Mouse (Mus musculus): ENCODE results near the gene Cdkn1b. TPM values are rescaled to one million over a fixed set of nuclear protein-coding genes. Genes with fewer than 3 reads are reported as not detected.

Cdkn1b gene
- polyA plus RNA-seq (2012; ENCODE audit: insufficient read depth, insufficient read length, missing spikeins) = 84.8 and 88.6 TPM in 2 replicates

DNA sequence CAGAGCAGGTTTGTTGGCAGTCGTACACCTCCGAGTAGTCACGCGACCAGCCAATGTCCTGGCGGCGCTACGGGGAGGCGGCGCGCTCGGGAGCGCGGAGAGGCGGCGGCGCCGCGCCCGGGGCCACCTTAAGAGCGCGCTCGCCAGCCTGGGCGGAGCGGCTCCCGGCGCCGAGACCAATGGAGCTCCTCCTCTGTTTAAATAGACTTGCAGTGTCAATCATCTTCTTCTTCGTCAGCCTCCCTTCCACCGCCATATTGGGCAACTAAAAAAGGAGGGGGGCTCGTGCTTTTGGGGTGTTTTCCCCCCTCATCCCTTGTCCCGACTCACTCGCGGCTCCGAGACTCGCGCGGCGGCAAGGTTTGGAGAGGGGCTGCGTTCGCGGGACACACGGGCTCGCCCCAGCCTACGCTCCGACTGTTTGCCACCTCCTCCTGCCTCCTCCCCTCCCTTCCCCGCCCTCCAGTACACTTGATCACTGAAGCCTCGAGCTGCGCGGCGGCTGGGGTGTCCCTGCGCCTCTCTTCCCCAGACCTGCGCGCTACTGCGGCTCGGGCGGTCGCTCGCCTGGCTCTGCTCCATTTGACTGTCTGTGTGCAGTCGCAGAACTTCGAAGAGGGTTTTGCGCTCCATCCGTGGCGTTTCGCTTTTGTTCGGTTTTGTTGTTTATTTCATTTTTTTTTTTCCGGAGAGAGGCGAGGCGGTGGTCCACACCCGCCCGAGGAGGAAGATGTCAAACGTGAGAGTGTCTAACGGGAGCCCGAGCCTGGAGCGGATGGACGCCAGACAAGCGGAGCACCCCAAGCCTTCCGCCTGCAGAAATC lies at the start of gene Cdkn1b:
Cdkn1b (plus strand) TSS at position 212 of the 824 bp plus-strand sequence.
- TF ChIP-seq POLR2A (IDR thresholded peaks at IDR 0.05; ENCODE audit: borderline replicate concordance, low read depth, low read length) (peak; percentile 57; the same call in 1 of the 2 replicates), CTCF (IDR thresholded peaks at IDR 0.05; ENCODE audit: low read depth, low read length) (0 out of 2 replicates have a peak, but pooled peaks have one; percentile 5)
- peak within 1 kb of the TSS; percentile 96 for H3K4me3 ChIP-seq (ENCODE audit: insufficient read depth, low read length)
- peak within 1 kb of the TSS; percentile 95 for H3K27ac ChIP-seq (ENCODE audit: insufficient read depth, low read depth, low read length)
- H3K4me1 ChIP-seq (ENCODE audit: control insufficient read depth, insufficient read depth, low read length) = peaks cover 6% of the 10 kb centered on the region

DNA sequence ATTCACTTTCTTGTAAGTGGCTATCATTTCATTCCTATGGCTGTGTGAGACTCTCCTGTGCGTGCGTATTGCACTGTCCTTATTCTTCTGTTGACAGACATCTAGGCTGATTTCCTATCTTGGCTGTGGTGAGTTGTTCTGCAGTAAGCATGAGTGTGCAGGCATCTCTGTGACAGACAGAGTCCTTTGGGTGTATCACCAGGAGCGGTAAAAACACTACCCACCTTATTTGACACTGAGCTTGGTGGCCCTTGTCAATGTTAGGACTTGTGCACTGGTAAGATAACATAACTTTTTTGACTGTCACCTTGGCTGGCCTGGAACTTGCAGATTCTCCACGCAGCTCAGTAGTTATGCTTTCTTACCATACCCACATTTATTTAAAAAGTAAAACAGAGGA lies 49.3 kb upstream of the Cdkn1b start:
- TF ChIP-seq CTCF (IDR thresholded peaks at IDR 0.05; ENCODE audit: low read depth, low read length) (no peak), POLR2A (IDR thresholded peaks at IDR 0.05; ENCODE audit: borderline replicate concordance, low read depth, low read length) (no peak)
- no peak overlapping the region for H3K27ac ChIP-seq (ENCODE audit: insufficient read depth, low read depth, low read length)
- H3K4me3 ChIP-seq (ENCODE audit: insufficient read depth, low read length) = no peak overlapping the region
- H3K4me1 ChIP-seq (ENCODE audit: control insufficient read depth, insufficient read depth, low read length) = no peaks in the 10 kb centered on the region

DNA sequence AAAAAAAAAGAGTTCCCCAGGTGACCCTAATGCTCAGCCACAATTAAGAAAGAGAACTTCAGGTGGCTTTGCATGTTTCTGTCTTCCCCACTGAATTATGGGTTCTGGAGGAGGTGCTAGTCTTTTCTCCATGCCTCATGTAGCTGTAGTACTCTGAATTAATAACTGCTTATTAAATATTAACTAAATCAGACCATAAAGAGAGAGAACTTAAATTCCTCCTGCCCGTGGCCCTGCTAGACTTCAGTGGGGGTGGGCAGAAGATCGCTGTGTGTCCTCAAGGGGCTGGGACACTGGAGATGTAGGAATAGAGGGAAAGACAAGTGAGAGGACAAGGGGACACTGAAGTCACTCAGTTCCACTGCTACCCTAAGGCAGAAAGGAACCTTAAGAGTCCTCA lies 48.0 kb upstream of the Cdkn1b start:
- H3K4me3 ChIP-seq (ENCODE audit: insufficient read depth, low read length) = no peak overlapping the region
- H3K27ac ChIP-seq (ENCODE audit: insufficient read depth, low read depth, low read length) = no peak overlapping the region
- TF ChIP-seq CTCF (IDR thresholded peaks at IDR 0.05; ENCODE audit: low read depth, low read length) (no peak), POLR2A (IDR thresholded peaks at IDR 0.05; ENCODE audit: borderline replicate concordance, low read depth, low read length) (no peak)
- H3K4me1 ChIP-seq (ENCODE audit: control insufficient read depth, insufficient read depth, low read length) = no peaks in the 10 kb centered on the region

DNA sequence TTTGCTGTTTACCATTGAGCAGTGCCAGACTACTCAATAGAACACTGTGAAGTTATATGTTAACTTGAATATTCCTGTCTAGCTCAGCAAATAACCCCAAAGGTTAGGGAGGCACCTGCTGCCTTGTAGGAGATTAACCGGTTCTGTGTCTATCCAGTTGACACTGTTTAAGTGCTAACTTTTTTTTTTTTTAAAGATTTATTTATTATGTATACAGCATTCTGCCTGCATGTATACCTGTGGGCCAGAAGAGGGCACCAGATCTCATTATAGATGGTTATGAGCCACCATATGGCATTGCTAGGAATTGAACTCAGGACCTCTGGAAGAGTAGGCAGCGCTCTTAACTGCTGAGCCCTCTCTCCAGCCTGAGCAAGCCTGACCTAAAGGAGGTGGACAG lies 47.2 kb upstream of the Cdkn1b start:
- Histone ChIP-seq H3K4me3 (ENCODE audit: insufficient read depth, low read length) (no peak overlapping the region), H3K27ac (ENCODE audit: insufficient read depth, low read depth, low read length) (no peak overlapping the region), H3K4me1 (ENCODE audit: control insufficient read depth, insufficient read depth, low read length) (no peaks in the 10 kb centered on the region)
- TF ChIP-seq POLR2A (IDR thresholded peaks at IDR 0.05; ENCODE audit: borderline replicate concordance, low read depth, low read length) (no peak), CTCF (IDR thresholded peaks at IDR 0.05; ENCODE audit: low read depth, low read length) (0 out of 2 replicates have a peak, but pooled peaks have one; percentile 16)

DNA sequence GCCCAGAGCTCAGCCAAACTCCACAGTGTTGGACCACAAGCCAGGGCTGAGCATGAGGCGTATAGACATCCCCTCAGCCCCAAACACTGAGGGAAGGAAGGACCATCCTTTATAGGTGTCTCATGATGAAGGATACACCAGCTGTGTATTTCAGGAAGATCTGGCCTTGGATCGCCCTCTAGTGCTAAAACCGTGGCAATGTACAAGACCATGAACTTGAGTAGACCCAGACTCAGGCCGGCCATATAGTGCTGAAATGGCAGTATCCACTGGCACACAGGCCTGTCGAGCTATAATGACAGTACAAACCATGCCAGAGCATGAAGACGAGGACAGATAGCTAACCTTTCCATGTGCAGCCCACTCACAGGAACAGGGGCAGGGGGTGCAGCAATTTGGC lies 43.4 kb upstream of the Cdkn1b start:
- no peak overlapping the region for H3K27ac ChIP-seq (ENCODE audit: insufficient read depth, low read depth, low read length)
- H3K4me3 ChIP-seq (ENCODE audit: insufficient read depth, low read length) = no peak overlapping the region
- H3K4me1 ChIP-seq (ENCODE audit: control insufficient read depth, insufficient read depth, low read length) = no peaks in the 10 kb centered on the region
- TF ChIP-seq POLR2A (IDR thresholded peaks at IDR 0.05; ENCODE audit: borderline replicate concordance, low read depth, low read length) (no peak), CTCF (IDR thresholded peaks at IDR 0.05; ENCODE audit: low read depth, low read length) (no peak)

DNA sequence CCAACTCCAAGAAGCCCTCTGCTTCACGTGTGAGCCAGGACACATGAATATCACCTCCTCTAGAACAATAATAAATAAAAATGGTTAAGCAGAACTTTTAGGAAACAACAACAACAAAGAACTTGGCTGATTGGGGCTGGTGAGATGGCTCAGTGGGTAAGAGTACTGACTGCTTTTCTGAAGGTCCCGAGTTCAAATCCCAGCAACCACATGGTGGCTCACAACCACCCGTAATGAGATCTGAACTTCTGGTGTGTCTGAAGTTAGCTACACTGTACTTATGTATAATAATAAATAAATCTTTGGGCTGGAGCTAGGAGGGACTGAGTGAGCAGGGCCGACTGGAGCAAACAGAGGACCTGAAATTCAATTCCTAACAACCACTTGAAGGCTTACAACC lies 42.9 kb upstream of the Cdkn1b start:
- no peaks in the 10 kb centered on the region for H3K4me1 ChIP-seq (ENCODE audit: control insufficient read depth, insufficient read depth, low read length)
- TF ChIP-seq CTCF (IDR thresholded peaks at IDR 0.05; ENCODE audit: low read depth, low read length) (no peak), POLR2A (IDR thresholded peaks at IDR 0.05; ENCODE audit: borderline replicate concordance, low read depth, low read length) (no peak)

DNA sequence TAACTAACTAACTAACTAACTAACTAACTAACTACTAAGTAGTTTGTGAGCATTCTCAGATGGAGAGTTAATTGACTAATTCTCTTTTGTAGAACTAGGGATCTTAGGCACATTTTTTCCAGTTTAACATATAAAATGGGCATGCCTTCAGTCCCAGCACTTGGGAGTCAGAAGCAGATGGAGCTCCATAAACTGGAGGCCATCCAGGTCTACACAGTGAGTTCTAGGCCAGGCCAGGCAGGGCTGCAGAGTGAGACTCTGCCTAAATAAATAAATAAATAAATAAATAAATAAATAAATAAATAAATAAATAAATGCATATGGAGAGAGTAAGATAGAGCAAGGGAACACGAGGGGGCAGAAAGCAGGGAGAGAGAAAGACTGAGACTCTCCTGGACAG lies 42.3 kb upstream of the Cdkn1b start:
- TF ChIP-seq POLR2A (IDR thresholded peaks at IDR 0.05; ENCODE audit: borderline replicate concordance, low read depth, low read length) (no peak), CTCF (IDR thresholded peaks at IDR 0.05; ENCODE audit: low read depth, low read length) (no peak)
- Histone ChIP-seq H3K4me1 (ENCODE audit: control insufficient read depth, insufficient read depth, low read length) (no peaks in the 10 kb centered on the region), H3K4me3 (ENCODE audit: insufficient read depth, low read length) (no peak overlapping the region), H3K27ac (ENCODE audit: insufficient read depth, low read depth, low read length) (no peak overlapping the region)

More for the DNA sequence above, 42.9 kb upstream of the Cdkn1b start:
- Histone ChIP-seq H3K27ac (ENCODE audit: insufficient read depth, low read depth, low read length) (no peak overlapping the region), H3K4me3 (ENCODE audit: insufficient read depth, low read length) (no peak overlapping the region)

DNA sequence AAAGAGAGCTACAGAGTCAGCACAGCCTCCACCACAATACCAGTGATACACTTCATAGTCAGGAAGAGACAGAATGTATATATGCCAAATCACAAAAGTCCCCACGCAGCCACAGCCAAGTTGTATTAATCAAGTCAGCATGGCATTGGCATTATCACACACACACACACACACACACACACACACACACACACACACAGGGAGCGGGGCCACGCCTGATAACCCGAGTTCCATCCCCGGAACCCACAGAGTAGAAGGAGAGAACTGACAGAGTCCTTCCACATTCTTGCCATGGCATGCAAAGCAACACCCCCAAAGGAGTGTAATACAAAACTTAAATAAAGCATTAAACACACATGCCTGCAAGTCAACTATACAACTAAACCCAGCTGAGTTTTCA lies 40.6 kb upstream of the Cdkn1b start:
- no peak overlapping the region for H3K27ac ChIP-seq (ENCODE audit: insufficient read depth, low read depth, low read length)
- H3K4me3 ChIP-seq (ENCODE audit: insufficient read depth, low read length) = no peak overlapping the region
- no peak for TF ChIP-seq POLR2A (IDR thresholded peaks at IDR 0.05; ENCODE audit: borderline replicate concordance, low read depth, low read length)
- no peak for TF ChIP-seq CTCF (IDR thresholded peaks at IDR 0.05; ENCODE audit: low read depth, low read length)
- no peaks in the 10 kb centered on the region for H3K4me1 ChIP-seq (ENCODE audit: control insufficient read depth, insufficient read depth, low read length)

DNA sequence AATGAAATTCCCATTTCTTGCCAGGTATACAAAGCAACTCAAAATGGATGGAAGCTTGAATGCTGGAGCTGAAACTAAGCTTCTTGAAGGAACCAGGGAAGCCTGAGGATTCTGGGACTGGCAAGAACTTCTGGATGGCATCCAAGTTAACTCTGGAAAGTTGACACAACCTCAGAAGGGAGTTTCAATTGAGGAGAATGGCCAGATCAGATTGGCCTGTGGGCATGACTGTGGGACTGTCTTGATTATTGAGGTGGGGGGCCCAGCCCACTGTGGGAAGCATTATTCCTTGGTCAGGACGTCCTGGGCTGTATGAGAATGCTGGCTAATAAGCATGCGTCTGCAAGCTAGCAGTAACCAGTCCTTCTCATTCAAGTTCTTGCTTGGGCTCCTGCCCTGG lies 40.2 kb upstream of the Cdkn1b start:
- no peak overlapping the region for H3K27ac ChIP-seq (ENCODE audit: insufficient read depth, low read depth, low read length)
- H3K4me1 ChIP-seq (ENCODE audit: control insufficient read depth, insufficient read depth, low read length) = no peaks in the 10 kb centered on the region
- TF ChIP-seq CTCF (IDR thresholded peaks at IDR 0.05; ENCODE audit: low read depth, low read length) (no peak), POLR2A (IDR thresholded peaks at IDR 0.05; ENCODE audit: borderline replicate concordance, low read depth, low read length) (no peak)
- H3K4me3 ChIP-seq (ENCODE audit: insufficient read depth, low read length) = no peak overlapping the region

DNA sequence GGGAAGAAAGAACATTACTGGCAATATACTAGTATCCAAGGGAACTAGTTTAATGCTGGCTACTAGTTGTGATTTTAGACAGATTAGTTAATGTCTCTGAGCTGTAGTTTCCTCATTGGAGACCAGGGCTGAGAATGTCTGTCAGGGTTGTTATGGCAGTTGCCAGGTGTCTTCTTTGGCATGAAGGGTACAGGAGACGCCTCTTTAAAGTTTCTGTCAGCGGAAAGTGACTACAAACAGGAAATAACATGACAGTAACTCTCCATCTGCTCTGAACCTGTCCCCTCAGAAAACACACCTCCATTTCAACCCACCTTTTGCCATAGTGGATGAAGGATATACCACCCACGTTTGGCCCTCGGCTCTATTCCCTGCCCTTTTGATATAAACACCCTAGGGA lies 36.5 kb upstream of the Cdkn1b start:
- Histone ChIP-seq H3K4me1 (ENCODE audit: control insufficient read depth, insufficient read depth, low read length) (peaks cover 2% of the 10 kb centered on the region; the same call in 1 of the 2 replicates), H3K4me3 (ENCODE audit: insufficient read depth, low read length) (no peak overlapping the region), H3K27ac (ENCODE audit: insufficient read depth, low read depth, low read length) (no peak overlapping the region)
- TF ChIP-seq CTCF (IDR thresholded peaks at IDR 0.05; ENCODE audit: low read depth, low read length) (no peak), POLR2A (IDR thresholded peaks at IDR 0.05; ENCODE audit: borderline replicate concordance, low read depth, low read length) (no peak)

All from bone marrow macrophage, adult 2 months (primary cell).